Mouse (Mus musculus) forebrain, embryonic 10.5 days (tissue): ENCODE results near the gene Gm28047. TPM values are rescaled to one million over a fixed set of nuclear protein-coding genes. Genes with fewer than 3 reads are reported as not detected.
A peak's percentile ranks its signal among the peaks of the same experiment; 100 is the strongest.

Experiments
- DNase-seq: peaks from one replicate; pipeline ENCODE4 v3.0.0-alpha.2; 2017; ENCODE audit warnings: low spot score; ENCODE audit errors: extremely low spot score
- H3K27ac ChIP-seq: fragments of 300-500 bp; sonication (generic); 2 replicates; pipeline ENCODE4 v1.5.1; 2016; ENCODE audit warnings: mild to moderate bottlenecking
- H3K27me3 ChIP-seq: fragments of 300-500 bp; sonication (generic); 2 replicates; pipeline ENCODE4 v1.6.1; 2016; ENCODE audit warnings: mild to moderate bottlenecking; ENCODE audit not compliant: poor library complexity, severe bottlenecking
- H3K36me3 ChIP-seq: fragments of 300-500 bp; sonication (generic); replicated peaks from 2 replicates; pipeline ENCODE4 v1.6.1; 2016; ENCODE audit warnings: mild to moderate bottlenecking, moderate library complexity
- H3K4me1 ChIP-seq: fragments of 300-500 bp; sonication (generic); 2 replicates; pipeline ENCODE4 v1.6.1; 2016
- H3K4me3 ChIP-seq: fragments of 300-500 bp; sonication (generic); 2 replicates; pipeline ENCODE4 v1.5.1; 2016; ENCODE audit warnings: mild to moderate bottlenecking, moderate library complexity
- H3K9me3 ChIP-seq: fragments of 300-500 bp; sonication (generic); 2 replicates; pipeline ENCODE4 v1.6.1; 2016; ENCODE audit warnings: mild to moderate bottlenecking, moderate library complexity
- WGBS: fragments of 180-500 bp; shearing (Covaris S2); methylation state at CpG from one replicate; pipeline ENCODE4 v1.1.7; 2016; 5-methylcytosine and 5-hydroxymethylcytosine counted together
- polyA plus RNA-seq: library from polyadenylated mRNA; unstranded; fragments of >200 nt; fragmentation: Nextera tagmentation; extraction: Ambion mirVana; gene quantifications from 2 replicates; pipeline ENCODE4 v1.2.1, GENCODE M21; 2016

Gm28047 gene
- polyA plus RNA-seq, 1 experiment from 2014 or later = not detected

- no peak overlapping the region for H3K4me3 ChIP-seq
- H3K4me1 ChIP-seq = no peaks in the 10 kb centered on the region
- no peaks in the 10 kb centered on the region for H3K27me3 ChIP-seq
- peaks cover 76% of the 10 kb centered on the region for H3K36me3 ChIP-seq
- WGBS = 90% methylated on average over 4 of the region's 4 CpGs
- DNase-seq = no peak
- no peak overlapping the region for H3K27ac ChIP-seq
- H3K9me3 ChIP-seq = no peaks in the 10 kb centered on the region; the same call in 1 of the 2 replicates
These were observed 94.3 kb downstream of the Gm28047 start for GRCm38 (mm10) chr15:102530566-102530965.

- Histone ChIP-seq H3K27ac (no peak overlapping the region), H3K36me3 (peaks cover 72% of the 10 kb centered on the region), H3K27me3 (no peaks in the 10 kb centered on the region), H3K4me3 (no peak overlapping the region), H3K9me3 (no peaks in the 10 kb centered on the region; the same call in 1 of the 2 replicates), H3K4me1 (no peaks in the 10 kb centered on the region)
- no peak for DNase-seq
- 97% methylated on average over 1 of the region's 1 CpGs for WGBS
These were observed 96.5 kb downstream of the Gm28047 start for GRCm38 (mm10) chr15:102528396-102528795.

- no peak overlapping the region for H3K27ac ChIP-seq
- no peaks in the 10 kb centered on the region for H3K27me3 ChIP-seq
- H3K36me3 ChIP-seq = peaks cover 69% of the 10 kb centered on the region
- DNase-seq = no peak
- 71% methylated on average over 3 of the region's 3 CpGs for WGBS
- no peaks in the 10 kb centered on the region for H3K4me1 ChIP-seq
- no peaks in the 10 kb centered on the region; the same call in 1 of the 2 replicates for H3K9me3 ChIP-seq
- H3K4me3 ChIP-seq = no peak overlapping the region
These were observed 96.9 kb downstream of the Gm28047 start for GRCm38 (mm10) chr15:102527936-102528335.

- no peaks in the 10 kb centered on the region for H3K27me3 ChIP-seq
- no peak for DNase-seq
- no peak overlapping the region for H3K4me3 ChIP-seq
- peaks cover 73% of the 10 kb centered on the region for H3K36me3 ChIP-seq
- WGBS = 85% methylated on average over 6 of the region's 6 CpGs
- H3K27ac ChIP-seq = no peak overlapping the region
- no peaks in the 10 kb centered on the region; the same call in 1 of the 2 replicates for H3K9me3 ChIP-seq
- no peaks in the 10 kb centered on the region for H3K4me1 ChIP-seq
These were observed 98.5 kb downstream of the Gm28047 start for GRCm38 (mm10) chr15:102526111-102527002.

- H3K4me3 ChIP-seq = no peak within 1 kb of the TSS
- peaks cover 77% of the 10 kb centered on the region for H3K36me3 ChIP-seq
- no peaks in the 10 kb centered on the region; the same call in 1 of the 2 replicates for H3K9me3 ChIP-seq
- H3K27ac ChIP-seq = no peak within 1 kb of the TSS
- no peaks in the 10 kb centered on the region for H3K27me3 ChIP-seq
- H3K4me1 ChIP-seq = peaks cover 5% of the 10 kb centered on the region; the same call in 1 of the 2 replicates
- DNase-seq = peak; percentile 76
- WGBS = 9% methylated on average over 3 of the region's 3 CpGs
These were observed 99.9 kb downstream of the Gm28047 start, which contains the start of gene Npff for GRCm38 (mm10) chr15:102524892-102525485. TSS of gene Npff (minus strand) at chr15:102524942.

GRCm38 (mm10) chr15:102521480-102521879, 103.4 kb downstream of the Gm28047 start:
- peaks cover 52% of the 10 kb centered on the region for H3K36me3 ChIP-seq
- 86% methylated on average over 4 of the region's 4 CpGs for WGBS
- peaks cover 32% of the 10 kb centered on the region for H3K4me1 ChIP-seq
- no peak overlapping the region for H3K4me3 ChIP-seq
- no peak overlapping the region for H3K27ac ChIP-seq
- H3K9me3 ChIP-seq = no peaks in the 10 kb centered on the region
- DNase-seq = no peak
- no peaks in the 10 kb centered on the region for H3K27me3 ChIP-seq

- WGBS = 91% methylated on average over 4 of the region's 4 CpGs
- Histone ChIP-seq H3K27me3 (no peaks in the 10 kb centered on the region), H3K4me1 (peaks cover 43% of the 10 kb centered on the region), H3K27ac (no peak overlapping the region), H3K9me3 (no peaks in the 10 kb centered on the region), H3K4me3 (no peak overlapping the region), H3K36me3 (peaks cover 47% of the 10 kb centered on the region)
- no peak for DNase-seq
These were observed 104.5 kb downstream of the Gm28047 start for GRCm38 (mm10) chr15:102520416-102520815.

GRCm38 (mm10) chr15:102519211-102520141, 105.4 kb downstream of the Gm28047 start:
- peak overlapping the region; percentile 99 for H3K27ac ChIP-seq
- no peaks in the 10 kb centered on the region for H3K9me3 ChIP-seq
- no peaks in the 10 kb centered on the region for H3K27me3 ChIP-seq
- WGBS = 77% methylated on average over 17 of the region's 17 CpGs
- H3K36me3 ChIP-seq = peaks cover 44% of the 10 kb centered on the region
- no peak for DNase-seq
- H3K4me3 ChIP-seq = peak overlapping the region; percentile 79
- H3K4me1 ChIP-seq = peaks cover 50% of the 10 kb centered on the region

GRCm38 (mm10) chr15:102518859-102519201, 106.0 kb downstream of the Gm28047 start:
- Histone ChIP-seq H3K27ac (peak overlapping the region; percentile 99), H3K4me1 (peaks cover 50% of the 10 kb centered on the region), H3K27me3 (no peaks in the 10 kb centered on the region), H3K36me3 (peaks cover 37% of the 10 kb centered on the region), H3K4me3 (peak overlapping the region; percentile 79), H3K9me3 (no peaks in the 10 kb centered on the region)
- WGBS = 23% methylated on average over 9 of the region's 9 CpGs
- no peak for DNase-seq

GRCm38 (mm10) chr15:102517976-102518858, 106.7 kb downstream of the Gm28047 start, which contains the start of gene Tarbp2:
TSS of gene Tarbp2 (plus strand) at chr15:102518192.
- H3K27ac ChIP-seq = peak within 1 kb of the TSS; percentile 99
- H3K27me3 ChIP-seq = no peaks in the 10 kb centered on the region
- under 1% methylated on average over 60 of the region's 60 CpGs for WGBS
- H3K4me1 ChIP-seq = peaks cover 50% of the 10 kb centered on the region
- H3K36me3 ChIP-seq = peaks cover 34% of the 10 kb centered on the region
- DNase-seq = peak; percentile 99
- H3K9me3 ChIP-seq = no peaks in the 10 kb centered on the region
- peak within 1 kb of the TSS; percentile 79 for H3K4me3 ChIP-seq

GRCm38 (mm10) chr15:102517631-102517975, 107.3 kb downstream of the Gm28047 start:
- peaks cover 28% of the 10 kb centered on the region for H3K36me3 ChIP-seq
- DNase-seq = no peak
- under 1% methylated on average over 10 of the region's 10 CpGs for WGBS
- H3K4me3 ChIP-seq = peak overlapping the region; percentile 79
- peaks cover 55% of the 10 kb centered on the region for H3K4me1 ChIP-seq
- H3K27me3 ChIP-seq = no peaks in the 10 kb centered on the region
- H3K27ac ChIP-seq = peak overlapping the region; percentile 99
- no peaks in the 10 kb centered on the region for H3K9me3 ChIP-seq
